Mouse (Mus musculus): ENCODE data around the gene Mrgprx2. TPM values are rescaled to one million over a fixed set of nuclear protein-coding genes. Genes with fewer than 3 reads are reported as not detected.
"Not testable (repeated sequence)": the region's sequence is repeated elsewhere in the genome, so short reads cannot be mapped to it uniquely, and the experiment has no call there.

Mrgprx2 gene
- not detected in 2 replicates for polyA plus RNA-seq (2015; fragmentation: Nextera tagmentation; extraction: Ambion mirVana)

GRCm38 (mm10) chr7:48499221-48499620 is at the start of gene Mrgprx2:
Mrgprx2 (minus strand) TSS chr7:48499321.
- H3K9ac ChIP-seq (replicated peaks; ENCODE audit: low read length), result no peak within 1 kb of the TSS
- H3K4me3 ChIP-seq (ENCODE audit: low read length), result no peak within 1 kb of the TSS
- H3K4me2 ChIP-seq (replicated peaks; ENCODE audit: low read depth, low read length), result no peak within 1 kb of the TSS
- no peaks in the 10 kb centered on the region for H3K36me3 ChIP-seq (ENCODE audit: insufficient read depth, low read length)
- no peak for ATAC-seq (ENCODE audit: low FRiP score, low TSS enrichment)
- no peaks in the 10 kb centered on the region for H3K27me3 ChIP-seq (ENCODE audit: insufficient read depth, low read length)
- 0 out of 2 replicates have a peak, but pooled peaks cover 2% of the 10 kb centered on the region for H3K9me3 ChIP-seq (ENCODE audit: low read length)
- H3K27ac ChIP-seq (ENCODE audit: low read length), result no peak within 1 kb of the TSS
- no peaks in the 10 kb centered on the region for H3K4me1 ChIP-seq (ENCODE audit: insufficient read depth, low read length)

- H3K9ac ChIP-seq (replicated peaks; ENCODE audit: low read length), result no peak within 1 kb of the TSS
- H3K9me3 ChIP-seq (ENCODE audit: low read length), result 0 out of 2 replicates have a peak, but pooled peaks cover 8% of the 10 kb centered on the region
- H3K27ac ChIP-seq (ENCODE audit: low read length), result no peak within 1 kb of the TSS
- WGBS, result 83% methylated on average over 3 of the region's 3 CpGs
- H3K36me3 ChIP-seq (ENCODE audit: insufficient read depth, low read length), result no peaks in the 10 kb centered on the region
- no peaks in the 10 kb centered on the region for H3K27me3 ChIP-seq (ENCODE audit: insufficient read depth, low read length)
- H3K4me2 ChIP-seq (replicated peaks; ENCODE audit: low read depth, low read length), result no peak within 1 kb of the TSS
- no peaks in the 10 kb centered on the region for H3K4me1 ChIP-seq (ENCODE audit: insufficient read depth, low read length)
- no peak within 1 kb of the TSS for H3K4me3 ChIP-seq (ENCODE audit: low read length)
- no peak for ATAC-seq (ENCODE audit: low FRiP score, low TSS enrichment)
These were observed 42.9 kb downstream of the Mrgprx2 start, which contains the start of gene Mrgprb1 for GRCm38 (mm10) chr7:48456242-48456641. Mrgprb1 (minus strand) TSS chr7:48456342.

- H3K4me1 ChIP-seq (ENCODE audit: insufficient read depth, low read length), result no peaks in the 10 kb centered on the region
- WGBS, result 51% methylated on average over 3 of the region's 3 CpGs
These were observed 62.5 kb downstream of the Mrgprx2 start for GRCm38 (mm10) chr7:48436581-48436980.

GRCm38 (mm10) chr7:48435936-48436335 is 63.2 kb downstream of the Mrgprx2 start:
- H3K9me3 ChIP-seq (ENCODE audit: low read length); H3K9ac ChIP-seq (replicated peaks; ENCODE audit: low read length); H3K27ac ChIP-seq (ENCODE audit: low read length); H3K4me1 ChIP-seq (ENCODE audit: insufficient read depth, low read length); H3K36me3 ChIP-seq (ENCODE audit: insufficient read depth, low read length); H3K4me2 ChIP-seq (replicated peaks; ENCODE audit: low read depth, low read length); H3K4me3 ChIP-seq (ENCODE audit: low read length); ATAC-seq (ENCODE audit: low FRiP score, low TSS enrichment); H3K27me3 ChIP-seq (ENCODE audit: insufficient read depth, low read length): not testable (repeated sequence)
- WGBS, result 81% methylated on average over 3 of the region's 3 CpGs

More at GRCm38 (mm10) chr7:48436581-48436980, 62.5 kb downstream of the Mrgprx2 start:
- ATAC-seq (ENCODE audit: low FRiP score, low TSS enrichment), result no peak
- Histone ChIP-seq H3K4me3 (ENCODE audit: low read length) (no peak overlapping the region), H3K27ac (ENCODE audit: low read length) (no peak overlapping the region), H3K27me3 (ENCODE audit: insufficient read depth, low read length) (no peaks in the 10 kb centered on the region), H3K9me3 (ENCODE audit: low read length) (peaks cover 9% of the 10 kb centered on the region; the same call in 1 of the 2 replicates), H3K9ac (replicated peaks; ENCODE audit: low read length) (no peak overlapping the region), H3K36me3 (ENCODE audit: insufficient read depth, low read length) (no peaks in the 10 kb centered on the region), H3K4me2 (replicated peaks; ENCODE audit: low read depth, low read length) (no peak overlapping the region)

Other genes starting within 250 kb of the Mrgprx2 start
- gene Mrgprb8, start 110.8 kb downstream of the Mrgprx2 start, polyA plus RNA-seq (2015; fragmentation: Nextera tagmentation; extraction: Ambion mirVana), result not detected in 2 replicates
- gene Mrgprb1, start 43.0 kb downstream of the Mrgprx2 start, polyA plus RNA-seq (2015; fragmentation: Nextera tagmentation; extraction: Ambion mirVana), result not detected in 2 replicates
- gene Mrgprb2, start 58.8 kb upstream of the Mrgprx2 start, polyA plus RNA-seq (2015; fragmentation: Nextera tagmentation; extraction: Ambion mirVana), result not detected in 2 replicates
- not detected in 2 replicates for gene Mrgprb3, start 144.5 kb upstream of the Mrgprx2 start, polyA plus RNA-seq (2015; fragmentation: Nextera tagmentation; extraction: Ambion mirVana)

Measured in kidney, embryonic 16.5 days (tissue).